Mouse (Mus musculus) CD4-positive, CD25-positive, alpha-beta regulatory T cell, adult 2 months (primary cell): ENCODE results near the gene Tmem132b.

Experiments
- DNase-seq: peaks from one replicate; pipeline ENCODE4 v3.0.0-alpha.2; 2012; ENCODE audit warnings: low read depth, low spot score

The Tmem132b gene

GRCm38 (mm10) chr5:125578661-125579060 is 47.1 kb downstream of the Tmem132b start:
- no peak for DNase-seq

GRCm38 (mm10) chr5:125579153-125579552 is 47.6 kb downstream of the Tmem132b start:
- DNase-seq: peak; percentile 10

DNA sequence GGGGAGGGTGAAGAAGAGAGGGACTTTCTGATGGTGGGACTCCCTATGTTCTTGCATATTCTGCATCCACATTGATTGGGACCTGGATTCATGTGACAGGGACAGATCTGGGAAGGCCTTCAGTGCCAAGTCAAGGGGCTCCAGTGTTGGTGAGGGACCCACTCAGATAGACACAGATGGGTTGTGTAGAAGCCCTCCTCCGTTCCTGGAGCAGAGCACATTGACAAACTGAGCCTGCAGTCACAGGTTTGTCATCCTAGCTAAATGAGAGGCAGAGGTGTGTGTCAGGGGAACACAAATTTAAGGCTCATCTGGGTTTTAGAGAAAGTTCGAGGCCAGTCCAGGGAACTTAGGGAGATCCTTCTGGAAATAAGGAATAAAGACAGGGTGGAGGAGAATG is 51.7 kb downstream of the Tmem132b start:
- no peak for DNase-seq

DNA sequence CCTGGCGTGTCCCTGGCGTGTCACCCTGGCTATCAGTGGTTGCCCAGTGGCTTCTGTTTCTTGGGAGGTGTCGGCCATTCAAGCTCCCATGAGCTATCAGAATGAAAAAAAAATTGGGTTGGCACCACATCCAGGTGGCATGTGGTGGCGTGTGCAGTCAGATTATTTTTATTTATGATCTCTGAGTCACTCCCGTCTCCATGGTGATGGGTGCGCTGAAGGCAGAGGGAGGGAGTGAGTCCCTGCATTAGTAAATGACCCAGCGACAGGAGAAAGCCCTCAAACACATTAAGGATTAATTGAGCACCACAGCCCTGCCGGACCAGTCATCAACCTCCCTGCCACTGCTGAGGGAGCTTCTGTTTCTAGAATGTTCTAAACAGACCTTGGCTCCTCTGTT is 52.3 kb downstream of the Tmem132b start:
- no peak for DNase-seq

DNA sequence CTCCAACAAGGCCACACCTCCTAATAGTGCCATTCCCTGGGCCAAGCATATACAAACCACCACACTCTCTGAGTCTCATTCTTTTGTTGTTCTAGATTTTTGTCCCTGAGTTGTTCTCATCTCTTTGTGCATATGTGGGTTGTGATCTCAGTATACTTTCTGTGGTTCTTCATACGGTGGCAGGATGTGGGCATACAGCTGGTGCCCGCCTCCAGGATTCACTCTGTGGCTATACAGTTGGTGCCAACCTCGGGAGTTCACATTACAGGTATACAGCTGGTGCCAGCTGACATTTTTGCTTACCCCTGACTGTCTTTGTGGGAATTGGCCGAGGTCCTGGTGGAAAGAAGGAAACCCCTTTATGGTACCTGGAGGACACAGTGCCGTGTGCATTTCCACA is 53.6 kb downstream of the Tmem132b start:
- DNase-seq: no peak

- DNase-seq: no peak
Measured at GRCm38 (mm10) chr5:125588203-125588602, 56.6 kb downstream of the Tmem132b start.

GRCm38 (mm10) chr5:125588876-125589667 is 57.5 kb downstream of the Tmem132b start:
- DNase-seq: peak; percentile 10

DNA sequence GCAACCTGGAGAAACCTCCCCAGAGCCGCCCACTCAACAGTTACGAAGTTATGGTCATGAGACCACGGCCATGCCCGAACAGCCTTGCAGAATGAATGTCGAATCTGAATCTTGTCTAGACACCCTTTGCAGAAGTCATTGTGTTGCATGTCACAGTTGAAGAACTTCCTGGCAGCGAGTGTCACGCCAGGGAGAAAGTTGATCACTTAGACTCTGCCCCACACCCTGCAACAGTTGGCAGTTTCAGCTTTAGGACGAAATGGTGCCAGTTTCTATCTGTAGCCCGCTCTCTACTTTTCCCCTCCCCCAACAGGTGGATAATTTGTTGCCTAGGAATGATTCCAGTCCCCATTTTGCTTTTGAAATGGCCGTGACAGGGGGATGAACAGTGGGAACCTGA is 66.5 kb downstream of the Tmem132b start:
- no peak for DNase-seq

- DNase-seq: no peak
Measured at GRCm38 (mm10) chr5:125607146-125607545, 75.6 kb downstream of the Tmem132b start.

DNA sequence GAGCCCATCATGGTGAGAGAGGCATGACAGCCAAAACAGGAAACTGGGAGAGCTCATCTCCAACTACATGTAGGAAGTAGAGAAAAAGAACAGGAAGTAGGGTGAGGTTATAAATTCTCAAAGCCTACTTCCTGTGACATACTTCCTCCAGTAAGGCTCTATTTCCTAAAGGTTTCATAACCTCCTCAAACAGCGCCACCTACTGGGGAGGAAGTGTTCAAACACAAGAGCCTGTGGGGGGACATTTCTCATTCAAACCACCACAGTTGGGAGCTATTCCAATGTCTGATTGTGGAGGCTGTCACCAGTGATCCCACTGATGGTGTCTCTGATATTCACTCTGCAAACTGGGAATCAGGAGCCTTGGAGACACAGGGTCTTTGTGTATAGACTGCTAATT is 78.4 kb downstream of the Tmem132b start:
- DNase-seq: no peak

- no peak for DNase-seq
Measured at GRCm38 (mm10) chr5:125612460-125612859, 80.9 kb downstream of the Tmem132b start.

GRCm38 (mm10) chr5:125613136-125613535 is 81.6 kb downstream of the Tmem132b start:
- no peak for DNase-seq

- DNase-seq: no peak
Measured at GRCm38 (mm10) chr5:125614348-125614747, 82.8 kb downstream of the Tmem132b start.

DNA sequence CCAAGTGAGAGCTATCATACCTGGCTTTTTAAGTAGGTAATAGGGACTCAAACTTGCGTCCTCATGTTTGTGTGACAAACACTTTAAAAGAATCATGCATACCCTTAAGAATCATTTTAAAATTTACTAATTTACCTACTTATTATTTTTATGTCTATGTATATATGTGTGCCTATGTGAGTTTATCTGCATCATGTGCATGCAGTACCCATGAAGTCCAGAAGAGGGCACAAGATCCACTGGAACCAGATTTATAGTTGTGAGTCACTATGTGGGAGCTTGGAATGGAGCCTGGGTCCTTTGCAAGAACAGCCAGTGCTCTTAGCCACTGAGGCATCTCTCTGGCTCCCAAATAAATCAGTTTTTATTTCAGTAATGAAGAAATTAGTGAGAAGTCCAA is 85.5 kb downstream of the Tmem132b start:
- DNase-seq: no peak

DNA sequence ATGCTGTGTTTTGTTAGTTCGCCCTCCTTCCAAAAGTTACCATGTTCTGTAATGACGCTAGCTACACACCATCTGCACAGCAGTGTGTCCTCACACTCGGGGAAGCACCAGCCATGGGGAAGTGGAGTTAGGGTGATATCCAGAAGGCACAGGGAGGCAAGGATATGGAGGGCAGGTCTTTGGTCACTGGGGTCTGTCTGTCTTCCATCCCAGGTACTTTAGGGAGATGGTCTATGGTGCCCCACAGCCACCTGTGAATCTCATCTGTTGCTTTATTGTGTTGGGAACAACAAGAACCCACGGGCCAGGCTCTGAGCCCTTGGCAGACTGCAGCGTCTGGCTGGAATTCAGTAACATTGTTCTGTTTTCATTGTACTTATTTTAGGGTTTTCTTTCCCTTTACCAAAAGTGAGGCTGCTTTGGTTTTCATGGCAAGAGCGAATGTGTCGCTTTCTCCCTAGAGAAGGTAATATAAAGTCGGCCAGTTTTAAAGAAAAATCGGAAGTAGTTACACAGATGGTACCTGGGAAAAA is 96.3 kb downstream of the Tmem132b start:
- no peak for DNase-seq

DNA sequence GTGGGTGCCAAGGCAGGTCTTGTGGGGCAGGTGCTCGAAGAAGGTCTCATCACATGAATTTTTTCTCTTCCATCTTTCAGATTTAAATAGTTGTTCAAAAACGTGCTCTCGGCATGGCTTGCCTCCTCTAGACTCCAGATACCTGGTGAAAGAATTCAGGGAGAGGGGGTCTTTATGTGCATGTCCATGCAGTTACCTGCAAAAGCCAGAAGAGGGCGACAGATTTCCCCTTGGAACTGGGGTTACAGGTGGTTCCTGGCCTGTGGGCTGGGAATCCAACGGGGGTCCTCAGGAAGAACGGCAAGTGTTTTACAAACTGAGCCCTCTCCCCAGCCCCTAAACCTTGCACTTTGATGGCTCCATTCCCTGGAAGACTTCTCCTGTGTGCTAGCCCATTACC is 103.1 kb downstream of the Tmem132b start:
- no peak for DNase-seq

DNA sequence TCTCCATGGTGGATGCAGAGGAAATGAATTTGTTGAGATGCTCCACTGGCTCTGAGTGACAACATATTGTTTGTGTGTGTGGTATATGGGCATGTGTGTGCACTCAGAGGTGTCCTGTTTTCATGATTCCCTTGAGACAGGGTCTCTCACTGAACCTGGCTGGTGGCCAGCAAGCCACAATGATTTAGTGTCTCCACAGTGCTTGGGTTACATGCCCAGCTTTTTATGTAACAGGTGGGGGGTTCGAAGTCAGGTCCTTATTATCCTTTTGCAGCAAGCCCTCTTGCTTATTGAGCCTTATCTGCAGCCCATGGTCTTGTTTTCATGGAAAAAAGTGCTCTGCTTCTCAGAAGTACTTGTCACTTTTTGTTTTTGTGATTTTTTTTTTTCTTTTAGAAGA is 109.4 kb downstream of the Tmem132b start:
- DNase-seq: no peak

- DNase-seq: no peak
Measured at GRCm38 (mm10) chr5:125641531-125642147, 110.1 kb downstream of the Tmem132b start.

GRCm38 (mm10) chr5:125648236-125648635 is 116.7 kb downstream of the Tmem132b start:
- DNase-seq: no peak

DNA sequence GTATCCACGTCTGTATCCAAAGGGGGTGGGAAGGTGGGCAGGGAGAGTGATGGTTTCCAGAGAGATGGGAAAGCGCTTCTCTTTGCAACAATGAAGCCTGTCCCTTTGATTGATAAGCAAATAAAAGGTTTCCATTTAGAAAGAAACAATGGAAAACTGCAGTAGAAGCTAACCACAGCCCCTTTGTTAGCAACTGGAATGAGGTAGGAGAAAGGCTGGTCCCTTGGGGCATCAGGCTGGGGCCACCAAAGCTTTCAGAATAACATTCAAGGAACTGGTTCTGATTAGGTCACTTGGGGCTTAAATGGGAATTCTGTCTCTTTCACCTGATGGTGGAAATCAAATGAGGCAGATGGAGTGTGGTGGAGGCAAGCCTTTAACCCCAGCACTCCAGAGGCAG is 118.4 kb downstream of the Tmem132b start:
- no peak for DNase-seq

DNA sequence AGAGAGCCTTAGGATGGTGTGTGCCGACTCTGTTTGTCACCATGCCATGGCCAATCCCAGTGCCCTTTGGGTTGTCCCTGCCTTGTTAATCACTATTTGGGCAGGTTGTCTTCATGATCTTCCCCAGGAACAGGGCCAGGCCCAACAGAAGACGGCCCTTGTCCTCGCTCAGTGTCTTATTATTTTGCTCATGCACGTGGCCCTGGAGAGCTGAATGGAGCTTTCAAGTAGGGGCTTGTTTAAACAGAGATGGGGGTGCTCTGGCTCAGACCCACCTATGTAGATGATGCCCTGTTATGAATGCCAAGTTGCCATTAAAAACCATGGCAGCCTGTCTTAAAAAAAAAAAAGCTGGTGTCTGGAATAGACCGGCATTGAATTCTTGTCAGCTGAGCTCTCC is 126.5 kb downstream of the Tmem132b start:
- DNase-seq: no peak

GRCm38 (mm10) chr5:125658959-125659749 is 127.6 kb downstream of the Tmem132b start:
- no peak for DNase-seq
